Mouse (Mus musculus) gastrocnemius, adult 18-20 months (tissue): ENCODE measurements at regions not wholly inside any gene's neighbourhood (a gene's known extent, or its start where the extent isn't known, plus 50 kb on each side); places are given as distances from the start of the nearest gene placed in this dataset.

ENCODE experiments used
- DNase-seq: peaks from one replicate; pipeline ENCODE4 v3.0.0; 2021; ENCODE audit warnings: low spot score

DNA sequence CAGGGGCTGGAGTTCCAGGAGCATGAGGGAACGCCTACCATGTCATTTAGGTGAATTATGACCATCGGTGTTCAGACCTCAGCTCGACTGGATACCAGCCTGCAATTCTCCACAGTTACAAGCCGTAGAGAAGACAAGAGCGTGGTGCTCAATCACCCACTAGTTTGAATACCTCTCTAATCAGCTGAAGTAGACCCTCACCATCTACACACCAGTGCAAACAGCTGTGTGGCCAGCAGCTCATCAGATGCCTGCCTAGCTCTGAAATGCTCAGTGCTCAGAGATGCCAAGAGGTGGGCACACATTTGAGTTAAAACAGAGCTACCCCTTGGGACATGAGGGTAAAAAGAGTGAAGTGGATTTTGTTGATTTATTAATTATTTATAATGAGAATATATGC, 660.2 kb downstream of the Magi1 start:
- no peak for DNase-seq

DNA sequence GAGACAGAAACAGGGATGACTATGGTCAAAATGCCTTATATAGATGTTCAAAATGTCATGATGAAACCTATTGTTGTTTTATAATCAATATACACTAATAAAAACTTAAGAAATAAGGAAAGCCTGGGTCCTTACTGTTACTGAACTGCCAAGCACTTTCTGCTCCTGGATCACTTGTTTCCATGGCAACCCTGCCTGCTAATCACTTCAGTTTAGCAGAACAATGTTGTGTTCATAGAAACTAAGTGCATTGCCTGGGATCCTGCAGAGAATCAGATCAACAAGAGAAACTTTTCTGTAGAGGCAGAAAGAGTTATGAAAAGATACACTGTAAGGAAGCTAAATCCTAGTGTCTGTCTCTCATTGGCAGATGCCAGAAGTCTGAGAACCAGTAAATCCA, 666.8 kb downstream of the Magi1 start:
- no peak for DNase-seq

DNA sequence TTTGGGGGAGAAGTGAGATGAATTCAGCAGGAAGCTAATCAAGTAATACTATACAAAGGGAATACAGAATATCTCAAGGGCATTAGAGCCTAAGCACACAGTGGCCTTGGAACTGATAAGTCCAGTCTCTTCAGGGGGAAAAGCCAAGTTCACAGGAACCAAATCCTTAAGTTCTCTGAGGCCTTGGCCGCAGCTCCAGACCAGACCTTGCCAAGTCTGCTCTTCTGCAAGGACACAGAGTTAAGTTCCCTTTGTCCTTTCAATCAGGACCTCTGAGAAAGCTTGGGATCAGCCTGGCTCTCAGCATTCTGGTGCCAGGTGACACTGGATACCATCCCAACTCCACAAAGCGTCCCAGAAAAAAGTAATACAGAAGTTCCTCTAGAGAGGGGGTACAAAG, 657.1 kb upstream of the Adamts9 start:
- peak; percentile 17 for DNase-seq

DNA sequence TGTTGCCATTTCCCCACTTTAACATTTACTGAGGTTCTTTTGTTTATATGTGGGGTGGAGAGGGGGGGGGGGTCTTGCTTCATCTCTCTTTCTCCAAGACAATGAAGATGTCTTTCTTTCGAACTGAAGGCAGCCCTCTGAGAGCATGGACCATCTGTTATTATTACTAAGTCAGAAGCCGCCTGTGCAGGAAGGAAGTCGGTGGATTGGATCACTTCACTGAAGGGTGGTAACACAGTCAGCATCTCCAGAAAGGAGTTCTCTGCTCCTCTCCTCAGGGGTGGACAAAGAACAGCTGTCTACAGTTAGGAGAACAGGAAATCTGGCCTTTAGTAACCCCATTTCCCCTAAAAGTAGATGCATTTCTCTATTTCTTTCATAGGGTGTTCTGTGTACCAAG, 656.1 kb upstream of the Adamts9 start:
- DNase-seq, result no peak

DNA sequence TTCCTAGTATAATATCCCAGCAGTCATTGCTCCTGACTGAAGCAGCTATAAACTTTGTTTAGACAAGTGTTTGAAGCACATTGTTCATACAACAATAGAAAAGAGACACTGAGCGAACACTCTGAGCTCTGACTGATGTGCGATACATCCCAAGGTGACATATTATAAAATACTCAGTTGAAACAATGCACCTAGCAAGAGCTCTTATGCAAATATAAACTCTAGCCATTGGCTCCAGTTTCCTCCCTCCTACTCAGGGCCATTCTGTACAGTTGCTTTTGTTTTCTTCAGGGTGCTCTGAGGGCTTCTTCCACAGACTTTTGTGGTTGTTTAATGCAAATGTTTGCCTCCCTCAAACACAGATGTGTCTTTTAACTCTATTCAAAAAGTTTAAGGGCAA, 646.6 kb upstream of the Adamts9 start:
- no peak for DNase-seq

DNA sequence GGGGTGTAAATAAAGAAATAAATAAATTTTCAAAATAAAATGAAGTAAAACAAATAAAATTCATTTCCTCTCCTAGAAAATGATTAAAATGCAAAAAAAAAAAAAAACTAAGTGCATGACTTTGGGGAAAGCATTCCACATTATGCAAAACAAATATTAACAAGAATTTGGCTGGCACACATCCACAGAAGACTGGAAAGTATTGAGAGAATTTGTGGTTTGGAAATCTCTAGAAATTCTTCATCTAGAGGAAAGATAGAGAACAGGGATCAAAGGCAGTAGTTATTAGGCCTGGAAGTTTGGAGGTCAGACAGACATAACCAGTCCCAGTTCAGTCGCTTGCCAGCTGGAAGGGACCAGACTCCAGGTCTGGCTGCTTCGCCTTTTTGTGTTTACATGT, 643.6 kb upstream of the Adamts9 start:
- no peak for DNase-seq

DNA sequence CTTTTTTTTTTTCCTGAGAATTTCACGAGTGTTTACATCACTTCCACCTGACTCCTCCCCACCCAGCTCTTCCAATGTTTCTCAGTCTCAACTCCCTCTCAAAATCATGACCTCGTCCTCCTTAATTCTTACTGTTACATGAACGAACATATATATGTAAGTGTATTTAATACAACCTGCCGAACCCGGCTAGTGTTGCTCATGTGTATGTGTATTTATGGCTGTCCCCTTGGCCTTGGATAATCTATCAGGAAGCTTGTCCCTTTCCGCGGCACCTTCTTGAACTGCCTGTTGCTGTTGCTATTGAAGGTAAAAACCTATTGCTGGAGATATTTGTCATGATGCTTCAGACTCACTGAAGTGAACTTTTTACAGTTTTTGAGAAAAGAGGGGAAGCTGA, 637.8 kb upstream of the Adamts9 start:
- DNase-seq, result no peak

DNA sequence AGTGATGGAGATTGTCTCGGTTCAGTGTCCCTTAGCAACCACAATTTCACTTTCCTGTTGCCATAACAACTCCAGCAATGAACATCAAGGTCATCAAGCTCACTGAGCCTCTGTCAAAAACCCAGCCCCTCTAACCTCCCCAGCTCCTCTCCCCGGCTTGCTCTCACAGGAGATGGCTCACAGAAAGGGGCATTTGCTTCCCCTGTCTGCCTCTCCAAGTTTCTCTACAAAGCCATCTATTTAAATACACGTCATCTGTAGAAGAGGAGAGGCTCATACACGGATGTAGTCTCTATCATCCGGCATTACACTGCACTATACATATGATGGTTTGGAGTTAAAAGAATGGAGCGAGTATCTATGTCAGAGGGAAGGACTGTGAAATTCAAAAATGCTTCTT, 637.4 kb upstream of the Adamts9 start:
- DNase-seq, result no peak

DNA sequence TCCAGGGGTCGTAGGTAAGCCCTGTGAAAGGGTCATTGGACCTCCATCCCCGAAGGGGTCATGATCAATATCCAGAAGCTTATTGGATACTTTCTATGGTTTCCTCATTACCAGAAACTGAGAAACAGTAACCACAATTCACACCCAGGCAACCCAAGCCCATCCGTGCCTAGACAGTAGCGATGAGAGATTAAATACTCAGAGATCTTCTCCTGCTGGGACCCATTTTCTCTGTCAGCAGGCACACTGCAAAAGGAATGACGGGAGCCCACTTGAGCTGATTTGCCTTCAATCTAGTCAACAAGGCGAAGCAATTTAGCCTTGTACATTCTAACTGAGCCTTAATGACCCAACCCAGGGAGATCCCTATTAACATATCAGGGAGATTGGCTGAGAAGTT, 632.0 kb upstream of the Adamts9 start:
- no peak for DNase-seq

DNA sequence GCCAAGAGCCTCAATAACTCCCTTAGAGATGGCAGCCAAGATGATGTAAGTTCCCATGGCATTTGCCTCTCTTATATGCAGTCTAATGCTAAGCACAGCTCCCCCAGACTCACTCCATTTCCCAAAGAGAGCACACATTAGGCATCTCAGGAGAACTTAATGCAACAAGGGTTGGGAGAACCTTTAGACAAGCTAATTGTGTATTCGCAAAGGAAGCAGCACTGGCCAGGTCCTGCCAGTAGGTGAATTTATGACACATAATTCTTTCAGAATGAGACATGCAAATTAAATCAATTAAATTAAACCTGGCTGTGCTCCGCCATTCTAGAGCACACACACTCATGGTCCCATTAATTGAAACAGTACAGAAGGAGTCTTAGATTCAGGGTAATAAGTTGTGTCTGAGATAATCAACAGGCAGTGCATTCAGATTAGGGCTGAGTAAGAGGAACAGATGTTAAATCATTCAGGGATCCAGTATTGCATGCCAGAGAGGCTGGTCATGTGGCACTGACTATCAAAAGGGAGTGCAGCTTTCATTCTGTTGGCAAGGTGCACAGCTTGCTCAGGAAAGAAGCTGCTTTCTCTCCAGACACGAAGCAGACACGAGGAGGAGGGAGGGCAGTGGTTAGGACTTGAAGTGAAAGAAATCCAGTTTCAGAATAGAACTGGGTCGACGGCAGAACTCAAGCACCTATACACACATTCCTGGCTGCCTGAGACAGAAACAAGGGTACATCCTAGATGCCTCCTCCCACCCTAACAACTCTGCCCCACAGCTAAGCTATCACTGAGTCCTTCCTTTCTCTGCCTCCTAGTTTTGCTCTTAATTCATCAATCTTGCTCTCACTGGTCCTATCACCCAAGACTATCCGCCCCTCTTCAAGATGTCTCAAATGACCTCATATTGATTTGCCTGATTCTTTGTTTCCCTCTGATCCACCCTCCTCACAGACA, 630.7 kb upstream of the Adamts9 start:
- DNase-seq, result peak; percentile 5

DNA sequence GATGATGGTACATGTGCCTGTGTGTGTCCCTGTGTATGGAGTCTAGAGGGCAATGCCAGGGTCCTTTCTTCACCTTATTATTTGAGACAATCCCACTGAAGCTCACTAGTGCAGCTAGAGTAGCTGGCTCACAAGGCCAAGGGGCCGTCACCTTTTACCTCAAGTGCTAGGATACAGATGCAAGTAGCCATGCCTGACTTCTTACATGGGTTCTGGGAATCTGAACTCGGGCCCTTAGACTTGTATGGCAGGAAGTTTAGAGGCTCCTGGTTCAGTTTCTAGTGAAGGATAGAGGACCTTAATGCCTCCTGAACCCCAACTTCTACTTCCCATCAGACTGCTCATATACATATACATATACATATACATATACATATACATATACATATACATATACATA, 626.6 kb upstream of the Adamts9 start:
- no peak for DNase-seq

DNA sequence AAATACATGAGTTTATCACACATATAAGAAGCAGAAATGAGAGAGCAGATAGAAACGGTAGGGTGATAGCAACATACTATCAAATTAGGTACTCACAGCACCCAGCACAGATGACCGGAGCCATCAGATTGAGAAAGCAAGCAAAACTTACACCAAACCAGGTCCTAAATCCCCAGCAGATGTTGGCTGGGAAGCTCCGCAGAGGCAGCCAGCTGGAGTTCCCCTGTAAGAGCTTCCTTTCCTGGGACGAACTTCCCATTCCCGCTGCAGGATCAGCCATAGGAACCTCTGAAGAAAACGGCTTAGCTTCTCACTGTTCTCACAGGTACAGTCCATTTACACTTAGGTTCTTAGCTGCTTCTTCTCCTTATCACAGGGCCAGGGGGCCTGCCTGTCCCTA, 625.9 kb upstream of the Adamts9 start:
- DNase-seq, result no peak

DNA sequence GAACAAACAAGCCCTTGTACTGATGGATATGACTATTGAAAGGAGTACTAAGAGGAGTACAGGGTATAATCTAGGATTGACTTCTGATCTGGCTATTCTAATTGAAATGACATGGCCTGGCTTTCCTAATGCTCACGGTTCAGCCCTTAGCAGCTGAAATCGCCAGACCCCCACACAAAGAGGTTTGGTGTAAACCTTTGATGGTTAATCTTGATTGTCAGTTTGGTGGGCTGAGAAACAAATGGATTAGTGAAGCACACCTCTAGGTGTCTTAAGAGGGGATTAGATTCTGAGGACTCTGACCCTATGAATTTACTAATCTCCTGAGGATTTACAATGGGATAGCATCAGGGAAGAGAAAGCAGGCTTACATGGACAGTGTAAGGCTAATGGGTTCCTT, 623.4 kb upstream of the Adamts9 start:
- DNase-seq, result no peak

DNA sequence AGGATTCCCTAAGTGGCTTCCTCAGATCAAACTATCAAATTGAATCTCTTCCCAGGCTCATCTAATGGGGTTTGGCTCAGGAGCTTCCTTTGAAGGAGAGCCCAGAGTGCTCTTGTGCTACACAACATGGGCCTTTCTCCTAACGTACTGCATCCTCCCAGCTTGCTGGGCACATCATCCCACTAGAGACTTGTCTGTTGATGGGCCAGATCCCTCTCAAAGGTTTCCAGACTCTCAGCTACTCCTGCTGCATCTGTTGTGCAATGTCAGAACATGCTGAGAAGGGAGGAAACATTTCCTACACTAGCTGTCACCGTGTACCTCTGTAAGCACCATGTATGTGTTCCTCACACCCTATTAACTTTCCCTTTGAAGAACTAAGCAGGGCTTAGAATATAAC, 605.0 kb upstream of the Adamts9 start:
- DNase-seq, result peak; percentile 44

DNA sequence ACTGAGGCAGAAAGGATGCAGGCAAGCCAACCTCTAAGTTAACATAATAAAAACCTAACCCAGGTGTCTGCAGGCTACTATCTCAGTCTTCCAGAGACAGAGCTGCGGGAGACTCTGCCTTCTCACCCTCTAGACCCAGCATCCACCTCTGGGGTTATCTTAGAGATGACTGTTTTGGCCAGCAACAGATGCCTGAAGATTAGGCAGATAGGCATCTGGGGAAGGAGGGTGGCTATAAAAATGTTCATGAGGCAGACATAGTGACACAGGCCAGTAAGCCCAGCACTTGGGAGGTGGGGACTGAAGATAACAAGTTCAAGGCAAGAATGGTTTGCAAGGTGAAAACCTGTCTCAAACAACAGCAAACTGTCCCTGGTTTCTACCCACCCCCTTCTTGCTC, 601.0 kb upstream of the Adamts9 start:
- DNase-seq, result no peak

DNA sequence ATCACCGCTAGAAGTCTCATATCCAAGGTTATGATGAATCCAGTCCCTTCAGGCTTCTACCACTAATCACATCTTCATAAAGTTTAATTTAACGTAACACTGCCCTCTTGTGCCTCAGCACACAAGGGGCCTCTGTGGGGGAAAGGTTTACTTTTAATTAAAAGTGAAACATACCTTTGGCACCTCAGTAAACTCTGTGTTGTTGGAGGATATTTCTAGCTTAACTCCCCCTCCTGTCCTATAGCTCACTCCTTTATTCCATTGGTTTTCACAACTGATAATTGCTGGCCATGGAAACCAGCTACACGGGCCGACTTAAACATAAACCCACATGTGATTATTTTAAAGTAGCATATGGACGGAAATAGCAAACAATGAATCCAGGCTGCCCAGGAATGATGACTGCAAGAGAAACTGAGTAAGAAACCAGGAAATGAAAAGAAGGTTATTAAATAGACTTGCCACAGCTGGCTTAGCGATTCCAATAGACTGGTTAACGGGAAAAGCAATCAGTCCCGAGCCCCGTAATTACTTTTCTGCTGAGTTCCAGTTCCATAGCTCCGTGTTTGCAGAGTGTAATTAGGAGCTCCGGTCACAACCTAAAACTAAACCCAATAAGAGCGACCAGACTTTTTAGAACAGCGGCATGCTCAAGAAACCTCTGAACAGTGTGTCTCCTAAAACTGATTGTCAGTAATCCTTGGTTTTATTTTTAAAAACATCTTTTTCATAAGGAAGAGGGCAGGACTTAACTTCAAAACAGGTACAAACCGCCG, 600.2 kb upstream of the Adamts9 start:
- peak; percentile 25 for DNase-seq

DNA sequence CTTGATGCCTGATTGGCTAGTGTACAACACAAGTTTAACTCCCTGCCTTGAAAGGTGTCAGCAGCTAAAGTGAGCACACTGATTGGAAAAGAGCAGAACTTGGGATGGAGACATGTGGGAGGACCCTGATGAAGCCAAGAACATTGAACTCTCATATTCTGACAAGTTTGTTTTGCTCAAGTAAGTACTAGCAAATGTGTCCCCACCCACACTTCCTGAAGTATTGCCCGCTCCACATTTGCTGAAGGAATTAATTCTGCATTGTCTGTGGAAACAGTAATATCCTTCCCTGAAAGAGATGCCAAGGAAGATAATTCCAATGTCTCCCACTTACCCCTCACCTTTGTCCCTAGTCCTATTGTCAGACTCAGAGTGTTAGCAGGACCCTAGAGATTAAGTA, 596.3 kb upstream of the Adamts9 start:
- DNase-seq, result peak; percentile 23

DNA sequence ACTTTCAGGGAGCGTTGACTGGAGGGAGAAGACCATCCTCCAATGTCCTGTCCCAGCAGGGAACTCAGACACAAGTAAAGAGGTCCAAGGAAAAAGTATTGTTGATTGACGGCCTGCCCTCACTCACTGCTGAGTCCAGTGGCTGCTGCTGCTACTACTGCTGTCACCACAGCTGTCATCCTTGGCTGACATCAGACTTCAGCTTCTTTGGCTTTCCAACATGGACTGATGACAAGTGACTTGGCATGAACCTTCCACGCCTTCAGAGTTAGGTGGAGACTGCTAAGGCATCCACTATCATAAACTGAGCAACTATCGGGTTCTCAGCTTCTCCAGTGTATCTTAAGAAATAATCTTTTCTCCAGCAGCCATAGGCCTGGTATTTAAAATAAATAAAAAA, 595.9 kb upstream of the Adamts9 start:
- no peak for DNase-seq

DNA sequence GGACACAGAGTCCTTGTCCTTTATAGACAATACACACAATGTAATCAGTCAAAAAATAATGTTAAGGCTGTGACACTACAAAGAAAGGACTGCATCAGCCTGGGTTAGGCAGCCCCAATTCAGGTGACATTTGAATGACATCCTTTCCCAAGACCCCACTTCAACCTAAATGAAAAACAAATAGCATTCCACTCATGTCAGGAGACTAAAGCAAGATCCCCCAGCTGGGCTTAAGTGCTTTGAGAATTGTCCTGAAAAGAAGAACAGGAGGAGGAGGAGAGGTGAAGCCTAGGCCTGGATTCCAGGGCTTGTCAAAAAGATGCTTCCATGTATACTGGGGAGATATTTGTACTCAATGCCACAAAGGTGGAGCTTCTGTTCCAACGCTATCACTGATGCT, 594.7 kb upstream of the Adamts9 start:
- no peak for DNase-seq

DNA sequence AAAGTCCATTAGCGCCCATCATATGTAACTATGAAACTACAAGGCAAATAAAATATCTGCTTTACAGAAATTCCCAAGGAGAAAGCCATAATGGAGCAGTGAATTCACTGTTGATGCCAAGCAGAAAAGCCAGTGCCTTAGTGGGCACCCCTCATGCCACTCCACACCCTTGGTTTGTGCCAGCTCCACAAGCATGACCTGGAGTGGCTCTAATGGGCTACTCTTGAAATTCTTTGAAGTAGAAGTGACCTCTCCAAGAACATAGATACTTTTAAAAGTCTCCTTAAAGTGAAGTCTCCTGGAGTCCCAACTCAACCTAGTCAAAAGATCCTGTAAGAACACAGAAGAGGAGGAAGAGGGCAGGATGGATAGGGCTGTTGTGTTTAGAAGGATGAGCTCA, 593.8 kb upstream of the Adamts9 start:
- no peak for DNase-seq

DNA sequence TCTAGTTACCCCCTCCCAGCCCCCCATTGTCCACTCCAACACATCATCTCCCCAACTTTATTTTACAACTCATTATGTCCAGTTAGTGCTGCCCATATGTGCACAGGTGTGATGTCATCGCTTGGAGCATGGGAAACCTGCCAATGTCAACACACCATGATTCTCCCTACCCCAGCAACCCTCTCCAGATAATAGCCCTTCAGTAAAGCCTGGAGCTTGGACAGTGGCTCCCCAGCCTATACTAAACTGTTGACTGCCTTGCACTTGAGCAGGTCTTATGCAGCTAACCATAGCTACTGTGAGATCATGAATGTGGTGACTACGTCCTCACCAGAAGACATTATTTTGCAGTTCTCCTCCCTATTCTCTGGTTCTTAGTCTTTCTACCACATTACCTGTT, 570.5 kb upstream of the Adamts9 start:
- DNase-seq, result no peak

DNA sequence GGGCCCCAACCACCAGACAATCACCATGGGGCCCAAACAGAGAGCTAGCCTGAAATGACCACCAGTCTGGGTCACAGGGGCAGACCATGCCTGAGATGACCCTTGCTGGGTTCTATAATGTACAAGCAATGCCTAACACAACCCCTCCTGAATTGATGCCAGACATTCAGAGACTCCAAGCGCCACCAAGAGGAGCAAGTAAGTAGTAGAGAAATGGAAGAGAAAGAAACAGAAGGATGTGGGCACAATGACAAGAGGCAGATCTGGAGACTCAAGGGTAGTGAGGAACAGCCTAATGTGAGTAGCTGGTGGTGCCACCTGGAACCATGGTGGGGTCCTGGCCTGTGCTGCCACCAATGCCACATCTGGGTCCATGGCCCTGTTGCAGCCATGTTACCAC, 566.6 kb upstream of the Adamts9 start:
- DNase-seq, result no peak

DNA sequence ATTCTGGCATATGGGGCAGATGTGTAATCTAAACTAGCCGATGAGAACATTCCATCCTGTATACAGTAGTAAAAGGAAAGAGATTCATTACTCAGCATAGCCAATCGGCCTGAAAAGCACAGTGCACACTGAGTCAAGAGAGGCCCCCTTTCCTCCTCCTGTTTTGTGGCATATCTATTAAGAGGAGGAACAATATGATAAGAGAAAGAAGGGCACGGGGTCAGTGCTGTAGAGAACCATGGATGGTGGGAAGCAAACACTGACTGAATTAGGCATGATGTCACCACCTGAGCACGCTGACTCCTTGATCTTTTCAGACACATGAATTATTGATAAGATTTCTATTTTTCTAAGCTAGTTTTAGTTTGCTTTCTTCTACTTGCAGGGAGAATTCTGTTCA, 554.5 kb upstream of the Adamts9 start:
- DNase-seq, result no peak
